Mouse (Mus musculus) testis, adult 2 months (tissue): ENCODE measurements at regions not wholly inside any gene's neighbourhood (a gene's known extent, or its start where the extent isn't known, plus 50 kb on each side); places are given as distances from the start of the nearest gene placed in this dataset.

ENCODE experiments used
- CTCF ChIP-seq: fragments of 200-500 bp; IDR thresholded peaks from 2 replicates; pipeline ENCODE4 v1.5.1; 2012; ENCODE audit warnings: low read depth, mild to moderate bottlenecking, inconsistent platforms, low read length, moderate library complexity; ENCODE audit not compliant: control insufficient read depth, insufficient read depth, insufficient replicate concordance
- POLR2A ChIP-seq: fragments of 200-500 bp; IDR thresholded peaks from 2 replicates; pipeline ENCODE4 v1.6.1; 2012; ENCODE audit warnings: low read depth, mild to moderate bottlenecking, inconsistent platforms, low read length, moderate library complexity; ENCODE audit not compliant: control insufficient read depth

DNA sequence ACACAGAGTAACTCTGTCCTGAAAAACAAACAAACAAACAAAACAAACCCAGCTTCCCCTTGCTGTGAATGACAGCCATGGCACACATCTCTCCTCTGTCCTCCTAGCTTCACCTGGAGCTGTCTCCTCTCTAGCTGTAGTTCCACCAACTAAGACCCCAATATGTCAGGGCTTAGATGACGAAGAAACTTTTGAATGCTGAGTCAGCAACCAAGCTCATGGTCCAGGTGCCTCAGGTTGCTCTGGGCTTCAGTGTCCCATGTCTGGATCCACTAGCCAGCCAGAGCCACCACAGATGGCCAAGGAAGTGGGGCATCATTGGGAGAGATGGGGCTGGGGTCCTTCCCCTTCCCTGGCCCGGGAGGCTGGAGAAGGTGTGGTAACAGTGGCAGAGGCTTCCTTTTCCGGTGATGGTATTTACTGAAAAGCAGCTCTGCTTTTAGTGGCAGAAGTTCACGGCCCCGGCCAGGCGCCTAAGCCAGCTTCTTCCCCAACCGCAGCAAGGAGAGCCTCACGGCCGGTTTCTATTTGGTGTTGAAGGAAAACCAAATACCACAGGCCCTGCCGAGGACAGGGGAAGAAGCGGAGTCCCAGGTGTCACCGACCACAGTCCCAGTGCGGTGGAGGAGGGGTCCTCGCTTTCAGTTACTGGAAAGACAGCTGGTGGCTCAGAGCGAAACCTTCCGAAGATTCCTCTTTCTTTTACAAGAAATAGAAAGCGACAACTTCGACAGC, 115.0 kb upstream of the Tmem189 start:
- TF ChIP-seq CTCF (no peak), POLR2A (no peak)
